Mouse (Mus musculus) kidney, adult 8-10 months (tissue): ENCODE measurements around the gene Celf5.

Source experiments
- DNase-seq, 2 experiments: peaks; one replicate each; pipeline ENCODE4 v3.0.0; 2022

The Celf5 gene

DNA sequence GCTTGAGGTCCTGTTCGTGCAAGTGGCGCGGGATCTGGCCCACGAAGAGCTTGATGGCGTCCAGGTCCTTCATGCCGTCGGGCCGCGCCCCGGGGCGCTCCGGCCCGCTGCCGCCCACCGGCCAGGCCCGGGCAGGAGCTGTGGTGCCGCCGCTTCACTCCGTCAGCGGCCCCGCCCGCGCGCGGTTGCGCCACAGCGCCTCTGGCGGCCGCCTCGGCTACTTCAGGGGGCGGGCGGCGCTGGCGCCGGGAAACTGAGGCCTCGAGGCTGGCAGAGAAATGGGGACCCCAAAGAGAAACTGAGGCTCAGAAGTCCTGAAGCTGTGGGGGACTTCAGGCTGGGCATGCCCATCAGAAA lies at the start of gene Celf5:
TSS of gene Celf5 (minus strand) at position 177 of the 357 bp plus-strand sequence.
- DNase-seq, result no peak

DNA sequence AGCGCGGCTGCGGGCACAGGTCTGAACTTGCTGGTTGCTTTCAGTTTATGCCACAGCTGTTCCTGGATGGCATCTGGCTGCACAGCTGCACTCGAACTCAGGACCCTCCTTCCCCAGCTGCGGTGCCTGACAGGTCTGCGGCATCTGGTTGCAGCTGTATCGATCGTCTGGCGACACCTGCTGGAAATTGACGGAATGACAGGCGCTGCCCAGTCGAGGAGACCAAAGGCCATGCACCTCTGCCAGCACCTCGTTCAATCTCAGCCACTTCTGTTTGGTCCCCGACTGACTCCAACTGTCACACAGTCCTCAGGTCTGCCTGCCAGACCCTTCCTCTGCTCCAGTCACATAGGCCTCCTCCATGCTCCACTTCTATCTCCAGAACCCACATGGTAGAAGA lies 44.3 kb upstream of the Celf5 start:
- DNase-seq, result peak; percentile 64 to 87

DNA sequence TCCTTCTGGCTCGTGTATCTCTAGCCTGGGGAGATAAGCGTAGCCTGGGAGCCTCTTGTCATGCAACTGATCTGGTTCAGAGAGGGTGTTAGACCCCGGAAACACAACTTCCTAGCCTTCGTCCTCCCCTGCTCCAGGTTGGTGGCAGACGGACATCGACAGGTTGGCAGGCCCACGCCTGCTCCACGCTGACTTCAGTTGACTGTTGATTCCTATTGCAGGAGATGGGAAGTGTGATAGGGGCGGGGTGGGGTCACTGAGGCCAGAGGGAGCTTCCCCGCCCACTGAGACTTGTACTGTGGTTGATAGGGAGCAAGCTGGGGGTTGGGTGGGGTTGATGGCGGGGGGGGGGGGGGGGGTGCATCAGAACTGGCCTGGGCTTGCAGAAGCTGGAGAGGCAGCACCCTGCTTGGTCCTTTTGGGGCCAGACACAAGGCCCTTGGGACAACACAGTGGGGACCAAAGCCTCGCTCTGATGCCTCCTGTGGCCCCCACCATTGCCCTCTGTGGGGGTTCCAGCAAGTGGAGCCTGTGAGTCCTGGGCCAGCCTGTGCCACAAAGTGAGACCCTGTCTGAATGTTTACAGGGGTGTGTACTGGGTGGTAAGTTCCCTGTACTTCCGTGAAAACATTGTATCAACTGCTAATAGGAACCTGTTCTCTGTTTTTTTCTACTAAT lies 42.6 kb upstream of the Celf5 start:
- DNase-seq, result no peak

DNA sequence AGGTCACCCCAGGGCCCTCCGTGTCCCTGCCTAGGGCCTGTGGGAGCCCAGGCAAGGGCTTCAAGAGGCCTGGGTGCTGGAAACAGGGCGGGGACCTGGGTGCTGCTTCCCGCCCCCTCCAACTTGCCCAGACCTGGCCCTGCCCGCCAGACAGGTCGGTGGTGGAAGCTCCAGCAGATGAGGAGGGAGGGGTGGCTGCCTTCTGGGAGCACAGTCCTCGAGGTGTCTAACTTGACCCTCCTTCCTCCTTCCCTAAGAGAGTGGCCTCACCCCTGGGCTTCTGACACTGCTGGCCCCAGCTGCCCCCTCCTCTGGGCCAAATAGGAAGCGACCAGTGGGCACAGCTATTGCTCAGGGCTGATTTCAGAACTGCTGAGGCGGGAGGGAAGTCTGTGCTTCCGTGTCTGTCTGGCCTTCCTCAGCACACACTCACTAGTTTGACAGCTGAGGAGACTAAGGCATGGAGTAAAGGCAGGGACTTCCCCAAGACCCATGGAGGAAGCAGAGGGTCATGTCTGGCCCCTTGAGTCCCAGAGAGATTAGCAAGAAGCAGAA lies 41.6 kb upstream of the Celf5 start, which contains the start of gene Gna15:
TSS of gene Gna15 (minus strand) at position 175 of the 555 bp plus-strand sequence.
- no peak for DNase-seq

DNA sequence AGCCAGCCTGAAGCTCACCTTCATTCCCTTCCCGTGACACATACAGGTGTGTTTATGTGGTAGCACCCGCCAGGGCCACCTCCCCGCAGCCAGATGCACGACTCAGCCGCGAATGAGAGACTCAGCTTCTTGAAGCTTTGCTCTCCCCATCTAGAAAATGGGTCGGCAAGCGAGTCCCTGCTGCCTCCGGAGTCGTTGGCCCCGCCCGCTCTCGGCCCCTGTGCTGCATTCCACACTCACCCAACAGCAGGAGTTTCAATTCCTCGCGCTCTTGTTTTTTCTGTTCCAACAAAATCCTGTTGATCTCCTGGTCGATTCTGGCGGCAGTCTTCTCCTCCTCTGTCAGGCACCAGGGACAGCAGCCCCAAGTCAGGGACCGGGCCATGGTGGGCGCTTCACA lies 41.1 kb upstream of the Celf5 start:
- DNase-seq, result no peak

DNA sequence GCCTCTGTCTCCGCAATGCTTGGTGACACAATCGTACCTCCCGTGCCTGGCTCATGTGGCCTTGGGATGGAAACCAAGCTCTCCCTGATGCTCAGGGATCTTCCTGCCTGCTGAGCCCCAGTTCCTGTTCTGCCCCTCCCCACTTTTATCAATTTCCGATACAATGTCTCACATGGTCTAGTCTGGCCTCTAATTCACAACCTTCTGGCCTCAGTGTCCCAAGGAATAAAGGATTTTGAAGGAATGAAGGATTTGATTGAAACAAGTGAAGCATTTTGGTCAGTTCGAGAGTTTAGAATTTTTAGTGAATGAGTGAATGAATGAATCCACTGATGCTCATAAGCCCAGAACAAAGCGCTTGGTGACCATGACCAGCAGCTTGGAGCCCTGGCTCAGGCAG lies 40.6 kb upstream of the Celf5 start:
- DNase-seq, result no peak

DNA sequence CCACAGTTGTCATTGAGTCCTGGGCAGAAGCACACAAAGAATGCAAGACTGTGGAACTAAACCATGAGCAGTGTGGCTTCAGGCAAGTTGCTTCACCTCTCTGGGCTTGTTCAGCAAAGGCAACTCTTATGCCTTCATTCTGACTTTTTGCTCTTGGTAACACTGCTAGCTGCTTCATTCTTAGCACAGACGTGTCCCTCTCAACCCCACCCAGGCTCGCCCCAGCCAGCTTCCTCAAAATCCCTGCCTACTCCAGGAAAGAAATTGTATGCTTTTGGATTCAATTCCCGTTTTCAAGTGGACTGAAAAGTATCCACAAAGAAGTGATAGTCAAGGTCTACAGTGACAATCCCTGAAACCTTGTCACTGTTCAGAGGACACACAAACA lies 37.5 kb upstream of the Celf5 start:
- DNase-seq, result no peak

DNA sequence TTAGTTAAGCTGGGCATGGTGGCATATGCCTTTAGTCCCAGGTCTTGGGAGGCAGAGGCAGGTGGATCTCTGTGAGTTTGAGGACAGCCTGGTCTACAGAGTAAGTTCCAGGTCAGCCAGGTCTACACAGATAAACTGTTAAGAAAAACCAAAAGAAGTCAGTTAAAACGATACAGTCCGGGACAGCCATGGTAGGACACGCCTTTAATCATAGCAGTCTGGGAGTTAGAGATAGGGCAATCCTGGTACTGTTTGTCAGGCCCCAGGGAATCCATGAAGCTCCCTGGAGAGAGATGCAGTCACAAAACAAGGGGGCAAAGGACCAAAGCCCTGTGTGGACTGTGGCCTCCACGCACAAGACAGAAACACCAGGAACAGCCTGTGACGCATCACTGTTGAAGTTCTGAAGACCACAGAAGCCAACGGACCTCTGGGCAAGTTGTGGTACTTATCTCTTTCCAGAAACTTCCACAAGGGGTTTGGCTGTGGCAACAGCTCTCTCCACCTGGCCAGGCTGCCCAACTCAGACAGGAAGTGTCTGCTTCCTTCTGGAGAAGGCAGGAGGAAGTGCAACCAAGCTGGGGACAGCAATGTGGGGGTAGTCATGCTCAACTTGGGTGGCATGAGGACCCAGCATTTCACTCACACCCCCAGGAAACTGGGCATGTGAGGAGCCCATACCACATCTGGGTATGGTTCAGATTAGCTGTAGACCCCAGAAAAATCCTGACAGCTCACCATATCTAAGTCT lies 36.9 kb upstream of the Celf5 start:
- no peak for DNase-seq

DNA sequence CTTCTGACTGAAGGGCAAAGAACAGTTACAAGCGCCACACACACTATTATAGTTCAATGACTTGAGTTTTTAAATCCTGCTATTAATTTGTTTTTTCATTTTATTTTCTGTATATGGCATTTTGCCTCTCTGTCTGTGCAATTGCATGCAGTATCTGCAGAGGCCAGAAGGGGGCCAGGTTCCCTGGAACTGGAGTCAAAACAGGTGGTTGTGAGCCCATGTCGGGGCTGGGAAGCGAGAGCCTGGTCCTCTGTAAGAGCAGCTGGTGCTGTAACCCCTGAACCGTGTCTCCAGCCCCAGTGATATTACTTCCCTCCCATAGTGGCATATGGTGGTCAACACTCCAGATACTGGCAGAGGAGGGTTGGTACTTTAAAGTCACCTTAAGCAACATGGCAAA lies 36.0 kb upstream of the Celf5 start:
- peak in 1 of 2 experiments; percentile 79 for DNase-seq

DNA sequence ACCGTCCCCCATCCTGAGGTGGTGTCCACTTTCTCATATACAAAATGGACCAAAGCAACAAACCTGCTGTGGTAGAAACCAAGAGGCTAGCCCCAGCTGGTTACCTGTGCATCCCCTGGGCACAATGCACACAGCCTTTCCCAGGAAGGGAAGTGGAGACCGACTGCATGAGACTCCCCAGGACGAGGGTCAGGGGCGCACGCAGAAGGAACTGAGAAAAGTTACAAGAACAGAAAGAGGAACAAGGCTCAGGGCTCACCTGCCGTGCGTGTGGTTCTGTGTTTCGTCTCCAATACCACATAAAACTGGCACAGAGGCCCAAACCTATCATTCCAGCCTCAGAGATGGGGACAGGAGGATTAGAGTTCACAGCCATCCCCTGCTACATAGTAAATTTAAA lies 34.7 kb upstream of the Celf5 start:
- DNase-seq, result no peak

DNA sequence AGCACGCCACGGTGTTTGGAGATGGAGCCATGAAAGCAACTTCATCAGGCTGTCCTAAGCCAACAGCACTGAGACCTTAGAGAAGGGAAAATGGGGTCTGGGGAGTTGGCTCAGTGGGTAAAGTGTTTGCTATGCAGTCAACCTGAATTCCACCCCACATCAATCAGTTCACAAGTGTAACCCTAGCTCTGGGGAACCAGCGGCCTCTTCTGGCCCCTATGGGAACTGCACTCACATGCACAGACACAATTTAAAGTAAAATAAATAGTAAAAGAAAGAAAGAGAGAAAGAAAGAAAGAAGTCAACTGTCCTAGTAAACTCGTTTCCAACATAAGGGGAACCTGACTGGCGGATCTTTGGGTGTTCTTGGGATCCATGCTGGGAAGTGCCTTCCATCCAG lies 31.3 kb upstream of the Celf5 start:
- no peak for DNase-seq

DNA sequence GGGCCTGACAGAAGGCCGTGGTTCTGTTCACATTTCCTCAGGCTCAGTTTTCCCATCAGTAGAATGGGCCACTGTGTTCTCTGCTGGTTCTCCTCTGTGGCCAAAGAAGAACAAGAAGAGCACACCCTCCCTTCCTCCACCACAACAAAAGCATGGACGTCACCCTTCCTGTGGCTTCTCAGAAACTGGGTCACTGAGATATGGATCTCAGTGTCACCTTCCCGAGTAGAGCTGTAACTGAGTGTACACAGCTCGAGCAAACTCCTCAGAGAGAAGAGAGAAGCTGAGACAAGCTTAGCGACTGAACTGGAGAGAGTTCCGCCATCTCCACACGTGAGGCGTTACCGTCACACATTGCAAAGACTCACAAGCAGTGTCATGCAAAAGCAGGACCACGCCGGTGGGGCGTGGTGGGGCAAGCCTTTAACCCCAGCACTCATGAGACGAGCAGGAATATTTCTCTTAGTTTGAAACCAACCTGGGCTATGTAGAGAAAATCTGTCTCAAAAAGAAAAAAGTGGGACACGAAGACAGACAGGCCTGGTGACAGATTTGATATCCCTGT lies 27.8 kb upstream of the Celf5 start:
- no peak for DNase-seq

DNA sequence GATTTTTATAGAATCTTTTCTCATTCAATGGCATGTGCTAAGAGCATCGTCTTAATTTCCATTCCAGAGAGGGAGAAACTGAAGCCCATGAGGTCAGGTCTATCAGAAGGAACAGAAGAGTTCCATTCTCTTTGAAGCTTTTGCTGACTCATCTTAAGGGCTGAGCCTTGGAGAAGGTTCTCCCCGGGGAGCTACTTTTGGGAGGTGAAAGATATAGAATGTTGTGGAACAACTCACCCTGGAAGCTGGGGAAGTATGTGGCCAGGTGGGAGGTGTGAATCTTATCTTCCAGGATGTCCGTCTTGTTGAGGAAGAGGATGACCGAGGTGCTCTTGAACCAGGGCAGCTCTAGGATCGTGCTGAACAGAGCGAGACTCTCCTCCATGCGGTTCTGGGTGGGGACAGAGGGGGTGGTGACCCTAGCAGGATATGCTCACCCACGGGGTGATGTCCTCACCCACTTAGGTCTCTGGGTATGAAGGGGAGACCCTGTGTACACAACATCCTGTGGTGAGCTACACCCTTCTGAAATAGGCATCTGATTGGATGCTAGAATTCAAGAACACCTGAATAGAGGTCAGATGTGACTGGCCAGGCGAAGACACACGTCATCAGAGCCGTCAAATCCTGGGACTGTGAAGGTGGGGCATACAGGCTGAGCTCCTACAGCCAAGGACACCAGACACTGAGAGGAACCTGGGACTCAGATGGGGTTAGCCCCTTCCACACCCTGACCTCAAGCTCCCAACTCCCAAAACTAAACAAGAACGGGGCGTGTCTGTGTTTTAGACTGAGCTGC lies 25.4 kb upstream of the Celf5 start:
- DNase-seq, result no peak

DNA sequence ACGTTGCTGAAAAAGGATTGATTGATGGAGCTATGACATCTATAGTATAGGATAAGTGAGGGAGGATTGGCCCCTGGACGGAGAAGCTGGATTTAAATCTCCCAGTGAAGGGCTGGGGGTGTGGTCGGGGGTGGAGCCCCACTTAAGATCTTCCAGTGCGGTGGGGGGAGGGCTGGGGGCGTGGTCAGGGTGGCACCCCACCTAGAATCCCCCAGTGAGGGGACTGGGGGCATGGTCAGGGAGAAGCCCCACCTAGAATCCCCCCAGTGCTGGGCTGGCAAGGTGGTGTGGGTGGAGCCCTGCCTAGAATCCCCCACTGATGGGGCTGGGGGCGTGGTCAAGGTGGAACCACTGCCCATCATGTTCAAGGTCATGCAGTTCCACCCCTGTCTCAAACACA lies 24.6 kb upstream of the Celf5 start:
- no peak for DNase-seq

DNA sequence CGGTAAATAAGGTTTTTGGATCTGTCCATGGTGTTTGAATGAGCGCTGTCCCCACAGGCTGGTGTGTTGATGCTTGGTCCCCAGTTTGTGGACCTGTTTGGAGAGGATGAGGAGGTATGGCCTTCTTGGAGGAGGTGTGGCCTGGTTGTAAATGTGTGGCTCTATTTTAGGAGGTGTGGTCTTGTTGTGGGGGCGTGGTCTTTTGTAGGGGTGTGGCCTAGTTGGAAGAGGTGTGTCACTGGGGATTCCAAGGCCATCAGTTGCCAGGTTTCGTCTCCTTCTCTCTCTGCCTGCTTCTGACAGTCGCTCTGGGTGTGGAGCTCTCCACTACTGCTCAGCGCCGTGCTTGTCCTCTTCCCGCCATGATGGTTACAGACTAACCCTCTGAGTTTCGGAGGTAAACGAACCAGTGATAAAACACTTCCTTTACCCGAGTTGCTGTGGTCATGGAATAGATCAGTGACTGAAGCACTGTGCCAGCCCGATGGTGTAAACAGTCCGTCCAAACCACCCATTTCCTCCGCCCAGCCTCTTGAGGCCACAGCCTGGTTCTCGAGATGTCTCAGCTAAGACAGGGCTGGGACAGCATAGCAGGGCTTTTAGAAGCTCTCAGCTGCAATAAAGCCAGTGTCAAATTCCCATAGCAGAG lies 22.6 kb upstream of the Celf5 start:
- DNase-seq, result no peak

DNA sequence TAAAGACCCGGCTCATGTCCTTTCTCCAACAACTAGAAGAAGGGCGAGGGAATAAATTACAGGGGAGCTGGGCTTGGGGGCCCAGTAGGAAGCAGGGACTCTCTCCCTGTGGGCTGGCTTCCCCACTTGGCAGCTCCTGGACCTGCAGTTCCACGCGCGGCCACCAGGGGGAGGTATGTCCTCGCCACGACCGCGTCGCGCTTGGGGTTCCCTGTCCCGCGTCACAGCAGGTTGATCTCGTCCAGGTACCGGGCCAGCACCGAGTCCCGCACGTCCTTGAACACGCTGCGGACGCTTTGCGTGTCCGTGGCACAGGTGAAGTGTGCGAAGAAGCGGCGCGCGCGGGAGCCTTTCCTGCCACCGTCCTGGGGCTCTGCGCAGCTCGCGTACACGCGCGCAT lies 20.1 kb upstream of the Celf5 start:
- DNase-seq, result peak; percentile 74 to 90

DNA sequence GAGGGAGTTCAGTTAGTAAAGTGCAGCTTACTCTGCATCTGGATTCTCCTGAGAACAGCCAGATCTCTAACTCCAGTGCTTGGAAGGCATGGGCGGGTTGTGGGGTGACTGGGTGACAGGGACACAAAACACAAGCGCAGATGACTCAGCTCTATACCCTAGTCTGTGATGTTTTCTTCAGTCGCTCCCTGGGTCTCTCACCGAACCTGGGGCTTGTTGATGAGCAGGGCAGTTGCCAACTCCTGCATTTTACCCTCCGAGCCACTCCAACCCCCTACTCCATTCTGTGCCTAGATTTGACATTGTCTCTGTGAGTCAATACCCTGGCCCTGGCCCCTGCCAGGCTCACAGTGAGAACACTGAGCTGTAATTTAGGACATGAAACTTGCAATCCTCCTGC lies 19.4 kb upstream of the Celf5 start:
- DNase-seq, result no peak

DNA sequence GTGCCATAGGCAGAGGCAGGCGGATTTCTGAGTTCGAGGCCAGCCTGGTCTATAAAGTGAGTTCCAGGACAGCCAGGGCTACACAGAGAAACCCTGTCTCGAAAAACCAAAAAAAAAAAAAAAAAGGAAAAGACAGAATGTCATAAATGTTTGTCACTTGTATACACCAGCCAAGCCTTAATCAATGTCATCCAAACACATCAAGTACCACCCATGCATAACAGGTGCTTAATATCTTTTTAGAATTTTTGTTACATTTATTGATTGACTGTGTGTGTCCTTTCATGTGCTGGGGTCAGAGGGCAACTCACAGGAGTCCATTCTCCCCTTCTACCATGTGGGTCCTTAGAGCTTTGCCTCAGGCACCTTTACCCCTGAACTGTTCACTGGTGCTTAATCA lies 17.5 kb upstream of the Celf5 start, which contains the start of gene S1pr4:
TSS of gene S1pr4 (minus strand) at position 101 of the 400 bp plus-strand sequence.
- DNase-seq, result no peak

DNA sequence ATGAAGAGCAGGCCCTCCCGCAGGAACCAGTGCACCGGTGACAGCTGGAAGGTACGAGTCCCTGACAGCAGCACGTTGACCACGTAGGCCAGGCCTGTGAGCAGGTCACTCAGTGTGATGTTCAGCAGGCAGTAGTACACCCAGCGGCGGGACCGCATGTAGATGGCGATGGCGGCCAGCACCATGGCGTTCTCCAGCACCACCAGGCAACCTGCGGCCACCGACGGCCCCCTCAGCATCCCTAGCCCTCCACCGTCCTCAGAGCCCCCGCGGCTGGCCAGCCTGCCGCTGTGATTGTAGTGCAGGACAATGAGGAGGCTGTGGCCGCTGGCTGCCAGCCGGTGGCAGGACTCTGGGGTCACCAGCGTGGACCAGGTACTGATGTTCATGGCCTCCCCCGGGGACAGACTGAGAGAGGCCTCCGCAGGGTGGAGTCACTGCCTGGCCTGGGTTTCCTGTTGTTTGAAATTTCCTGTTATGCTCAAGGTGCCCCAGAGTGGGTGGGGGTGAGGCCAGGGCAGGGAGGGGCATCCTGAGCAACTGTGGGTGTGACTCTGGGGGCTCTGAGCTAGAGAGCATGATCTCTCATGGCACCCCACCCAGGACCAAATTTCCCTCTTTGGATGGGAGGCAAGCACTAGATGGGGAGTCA lies 16.9 kb upstream of the Celf5 start:
- DNase-seq, result peak in 1 of 2 experiments; percentile 48

DNA sequence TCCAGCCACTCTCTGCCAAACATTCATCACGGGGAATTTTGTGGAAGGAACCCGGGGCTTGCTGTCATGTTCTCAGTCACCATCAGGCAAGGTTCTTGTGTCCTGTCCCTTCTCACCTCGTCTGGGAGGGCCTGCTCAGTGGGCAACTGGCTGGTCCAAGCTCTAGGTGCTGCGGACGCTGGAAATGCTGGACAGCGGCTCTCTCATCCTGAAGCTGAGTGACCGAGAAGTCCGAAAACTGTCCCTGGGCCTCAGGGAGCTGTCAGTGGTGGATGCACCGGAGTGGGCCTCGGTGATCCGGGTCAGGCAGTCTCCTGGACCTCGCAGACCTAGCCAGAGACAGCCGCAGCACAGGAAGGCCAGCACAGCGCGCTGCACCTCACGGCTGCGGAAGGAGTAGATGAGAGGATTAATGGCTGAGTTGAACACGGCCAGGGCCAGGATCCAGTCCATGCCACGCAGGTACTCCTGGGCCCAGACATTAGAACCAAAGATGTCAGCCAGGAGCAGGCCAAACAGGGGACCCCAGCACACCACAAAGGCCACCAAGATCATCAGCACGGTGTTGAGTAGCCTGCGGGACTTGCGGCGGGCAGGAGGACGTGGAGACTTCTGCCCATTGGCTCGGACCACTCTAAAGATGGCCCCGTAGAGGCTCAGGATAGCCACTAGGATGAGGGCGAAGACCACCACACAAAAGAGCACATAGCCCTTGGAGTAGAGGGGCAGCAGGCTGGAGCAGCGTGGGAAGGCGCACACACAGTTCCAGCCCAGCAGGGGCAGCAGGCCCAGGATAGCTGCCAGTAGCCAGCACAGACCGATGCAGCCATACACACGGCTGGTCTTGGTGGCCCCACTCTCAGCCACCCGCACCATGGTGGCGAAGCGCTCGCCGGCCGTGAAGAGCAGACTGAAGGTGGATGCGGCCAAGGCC lies 16.1 kb upstream of the Celf5 start:
- DNase-seq, result no peak
